Mouse (Mus musculus): ENCODE measurements around the gene 0610012G03Rik. TPM values are rescaled to one million over a fixed set of nuclear protein-coding genes. Genes with fewer than 3 reads are reported as not detected.
"Not testable (repeated sequence)": the region's sequence is repeated elsewhere in the genome, so short reads cannot be mapped to it uniquely, and the experiment has no call there.

Gene 0610012G03Rik
- total RNA-seq (2021): 10 to 100 TPM; 43.3 to 46.9 TPM
- long read RNA-seq, experiment 1, transcript 0610012G03Rik-201 (1 exons, 1,445 nt): major isoform, 114 of 114 reads
- long read RNA-seq, experiment 1, partial matches to known transcripts: 0 of 114 reads
- long read RNA-seq, experiment 1, other reads (novel, unspliced or antisense): 0 of 114 reads
- long read RNA-seq, experiment 2, transcript 0610012G03Rik-201 (1 exons, 1,445 nt): major isoform, 117 of 117 reads
- long read RNA-seq, experiment 2, partial matches to known transcripts: 0 of 117 reads
- long read RNA-seq, experiment 2, other reads (novel, unspliced or antisense): 0 of 117 reads

GRCm38 (mm10) chr16:31948345-31948774 lies at the start of gene 0610012G03Rik, which contains the start of gene Ncbp2:
Gene 0610012G03Rik, minus strand, starts transcription at chr16:31948494.
Gene Ncbp2, plus strand, starts transcription at chr16:31948513.
- peak; percentile 96 to 97 for DNase-seq (ENCODE audit: low spot score in 2 of 2)

- DNase-seq (ENCODE audit: low spot score in 2 of 2): no peak
Measured at GRCm38 (mm10) chr16:31996371-31996770, 48.1 kb upstream of the 0610012G03Rik start.

GRCm38 (mm10) chr16:31993946-31994345 lies 45.7 kb upstream of the 0610012G03Rik start:
- DNase-seq (ENCODE audit: low spot score in 2 of 2): no peak

- no peak for DNase-seq (ENCODE audit: low spot score in 2 of 2)
Measured at GRCm38 (mm10) chr16:31993195-31993594, 44.9 kb upstream of the 0610012G03Rik start.

- DNase-seq (ENCODE audit: low spot score in 2 of 2): no peak
Measured at GRCm38 (mm10) chr16:31992039-31992438, 43.7 kb upstream of the 0610012G03Rik start.

- no peak for DNase-seq (ENCODE audit: low spot score in 2 of 2)
Measured at GRCm38 (mm10) chr16:31980946-31981345, 32.7 kb upstream of the 0610012G03Rik start.

- DNase-seq (ENCODE audit: low spot score in 2 of 2): no peak
Measured at GRCm38 (mm10) chr16:31979501-31979900, 31.2 kb upstream of the 0610012G03Rik start.

GRCm38 (mm10) chr16:31975258-31975657 lies 27.0 kb upstream of the 0610012G03Rik start:
- DNase-seq (ENCODE audit: low spot score in 2 of 2): no peak

GRCm38 (mm10) chr16:31963224-31963623 lies 14.9 kb upstream of the 0610012G03Rik start:
- no peak for DNase-seq (ENCODE audit: low spot score in 2 of 2)

- no peak for DNase-seq (ENCODE audit: low spot score in 2 of 2)
Measured at GRCm38 (mm10) chr16:31947901-31948316, 385 bp downstream of the 0610012G03Rik start.

- no peak for DNase-seq (ENCODE audit: low spot score in 2 of 2)
Measured at GRCm38 (mm10) chr16:31947333-31947732, 961 bp downstream of the 0610012G03Rik start.

GRCm38 (mm10) chr16:31945986-31946385 lies 2.3 kb downstream of the 0610012G03Rik start:
- DNase-seq (ENCODE audit: low spot score in 2 of 2): not testable (repeated sequence)

GRCm38 (mm10) chr16:31945372-31945771 lies 2.9 kb downstream of the 0610012G03Rik start:
- DNase-seq (ENCODE audit: low spot score in 2 of 2): peak in 1 of 2 experiments; percentile 6

GRCm38 (mm10) chr16:31944698-31945255 lies 3.5 kb downstream of the 0610012G03Rik start:
- DNase-seq (ENCODE audit: low spot score in 2 of 2): peak in 1 of 2 experiments; percentile 8

GRCm38 (mm10) chr16:31943980-31944379 lies 4.3 kb downstream of the 0610012G03Rik start:
- peak; percentile 60 to 79 for DNase-seq (ENCODE audit: low spot score in 2 of 2)

GRCm38 (mm10) chr16:31940586-31940985 lies 7.7 kb downstream of the 0610012G03Rik start:
- DNase-seq (ENCODE audit: low spot score in 2 of 2): no peak

- DNase-seq (ENCODE audit: low spot score in 2 of 2): peak in 1 of 2 experiments; percentile 7
Measured at GRCm38 (mm10) chr16:31938856-31939255, 9.4 kb downstream of the 0610012G03Rik start.

GRCm38 (mm10) chr16:31936568-31936967 lies 11.7 kb downstream of the 0610012G03Rik start:
- DNase-seq (ENCODE audit: low spot score in 2 of 2): no peak

- DNase-seq (ENCODE audit: low spot score in 2 of 2): no peak
Measured at GRCm38 (mm10) chr16:31935091-31935979, 13.0 kb downstream of the 0610012G03Rik start.

GRCm38 (mm10) chr16:31934550-31935010 lies 13.7 kb downstream of the 0610012G03Rik start:
- DNase-seq (ENCODE audit: low spot score in 2 of 2): no peak
